Mouse (Mus musculus) cortical plate, adult 2 months (tissue): ENCODE measurements around the gene Zfp941. TPM values are rescaled to one million over a fixed set of nuclear protein-coding genes. Genes with fewer than 3 reads are reported as not detected.
"Not testable (repeated sequence)": the region's sequence is repeated elsewhere in the genome, so short reads cannot be mapped to it uniquely, and the experiment has no call there.

ENCODE experiments used
- H3K27ac ChIP-seq: fragments of 200-500 bp; 2 replicates; pipeline ENCODE4 v1.5.1; 2012; ENCODE audit warnings: low read length, control low read depth, inconsistent platforms; ENCODE audit not compliant: insufficient read depth
- H3K4me1 ChIP-seq: fragments of 200-500 bp; 2 replicates; pipeline ENCODE4 v1.6.1; 2011; ENCODE audit warnings: low read length; ENCODE audit not compliant: control insufficient read depth, insufficient read depth
- H3K4me3 ChIP-seq: fragments of 200-500 bp; 2 replicates; pipeline ENCODE4 v1.5.1; 2011; ENCODE audit warnings: mild to moderate bottlenecking, low read length, control low read depth; ENCODE audit not compliant: insufficient read depth
- CTCF ChIP-seq: fragments of 200-500 bp; IDR thresholded peaks from 2 replicates; pipeline ENCODE4 v1.5.1; 2011; ENCODE audit warnings: mild to moderate bottlenecking, control low read depth, low read length; ENCODE audit not compliant: insufficient read depth; ENCODE audit errors: extremely low read depth
- POLR2A ChIP-seq: fragments of 200-500 bp; IDR thresholded peaks from 2 replicates; pipeline ENCODE4 v1.6.1; 2011; ENCODE audit warnings: mild to moderate bottlenecking, low read length, control low read depth; ENCODE audit not compliant: insufficient read depth; ENCODE audit errors: extremely low read depth
- polyA plus RNA-seq: library from polyadenylated mRNA; depleted of rRNA; stranded (reverse); fragments of >200 nt; gene quantifications from 2 replicates; pipeline ENCODE4 v1.2.3, GENCODE M21; 2012; rRNA removed

Zfp941 gene
- polyA plus RNA-seq, 1 experiment: 17.5 TPM

GRCm38 (mm10) chr7:140793541-140793940 is 28.4 kb downstream of the Zfp941 start:
- Histone ChIP-seq H3K27ac (no peak overlapping the region), H3K4me1 (no peaks in the 10 kb centered on the region), H3K4me3 (no peak overlapping the region)
- TF ChIP-seq POLR2A (no peak), CTCF (no peak)

GRCm38 (mm10) chr7:140788053-140788435 is 33.9 kb downstream of the Zfp941 start:
- H3K4me3 ChIP-seq: no peak overlapping the region
- no peak for TF ChIP-seq CTCF
- TF ChIP-seq POLR2A: no peak
- H3K4me1 ChIP-seq: no peaks in the 10 kb centered on the region

DNA sequence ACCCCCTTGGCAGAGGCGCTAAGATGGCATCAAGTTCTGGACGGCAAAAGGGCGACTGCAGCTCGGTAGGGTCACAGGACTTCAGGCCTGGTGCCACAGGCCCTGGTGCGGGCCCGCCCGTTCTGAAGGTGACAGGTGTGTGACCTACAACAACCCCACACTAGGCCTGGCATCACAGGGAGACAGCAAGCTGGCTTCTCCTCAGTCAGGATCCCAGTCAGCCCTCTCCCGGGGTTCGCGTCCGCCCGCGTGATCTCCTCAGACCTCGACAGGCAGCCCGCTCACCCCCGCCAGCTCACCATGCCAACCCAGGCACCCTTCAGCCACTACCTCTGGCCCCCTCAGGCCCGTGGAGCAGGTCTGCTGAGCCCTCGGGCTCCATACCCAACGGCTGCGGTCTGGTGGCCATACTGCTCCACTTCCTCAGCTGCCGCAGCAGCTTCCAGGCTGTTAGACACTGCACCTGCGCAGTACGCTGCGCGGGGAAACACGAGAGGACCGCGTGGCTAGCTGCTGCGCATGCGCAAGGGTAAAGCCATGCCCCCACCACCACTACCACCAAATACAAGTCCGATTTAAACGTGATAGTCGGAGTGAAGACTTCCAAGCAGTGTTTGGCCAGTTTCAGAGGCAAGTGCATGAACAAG is 34.4 kb downstream of the Zfp941 start, which contains the start of gene Syce1:
TSS of gene Syce1 (minus strand) at position 447 of the 647 bp plus-strand sequence.
- TF ChIP-seq POLR2A (no peak), CTCF (no peak)

More at GRCm38 (mm10) chr7:140788053-140788435, 33.9 kb downstream of the Zfp941 start:
- H3K27ac ChIP-seq: no peak overlapping the region

GRCm38 (mm10) chr7:140780548-140780947 is 41.4 kb downstream of the Zfp941 start:
- Histone ChIP-seq H3K4me1 (no peaks in the 10 kb centered on the region), H3K27ac (no peak overlapping the region), H3K4me3 (no peak overlapping the region)
- no peak for TF ChIP-seq CTCF
- no peak for TF ChIP-seq POLR2A

More for the DNA sequence above, 34.4 kb downstream of the Zfp941 start, which contains the start of gene Syce1:
- Histone ChIP-seq H3K27ac (no peak within 1 kb of the TSS), H3K4me3 (no peak within 1 kb of the TSS), H3K4me1 (no peaks in the 10 kb centered on the region)

- no peaks in the 10 kb centered on the region for H3K4me1 ChIP-seq
- no peak for TF ChIP-seq POLR2A
- TF ChIP-seq CTCF: no peak
- H3K4me3 ChIP-seq: no peak overlapping the region
- no peak overlapping the region for H3K27ac ChIP-seq
These were observed 55.9 kb downstream of the Zfp941 start for GRCm38 (mm10) chr7:140765888-140766739.

GRCm38 (mm10) chr7:140765391-140765790 is 56.6 kb downstream of the Zfp941 start:
- H3K4me1 ChIP-seq, H3K27ac ChIP-seq, H3K4me3 ChIP-seq: not testable (repeated sequence)

GRCm38 (mm10) chr7:140763447-140764020 is 58.4 kb downstream of the Zfp941 start, which contains the start of gene Cyp2e1:
Cyp2e1 (plus strand) TSS chr7:140763739.
- TF ChIP-seq CTCF (no peak), POLR2A (no peak)
- Histone ChIP-seq H3K27ac (no peak within 1 kb of the TSS), H3K4me1 (no peaks in the 10 kb centered on the region), H3K4me3 (no peak within 1 kb of the TSS)

- no peak for TF ChIP-seq CTCF
- TF ChIP-seq POLR2A: no peak
- H3K4me3 ChIP-seq: no peak overlapping the region
- H3K4me1 ChIP-seq: no peaks in the 10 kb centered on the region
- no peak overlapping the region for H3K27ac ChIP-seq
These were observed 61.3 kb downstream of the Zfp941 start for GRCm38 (mm10) chr7:140760647-140761046.

Other genes starting within 250 kb of the Zfp941 start
- gene Olfr46, start 220.9 kb downstream of the Zfp941 start, polyA plus RNA-seq: 0.02 and 0.08 TPM in 2 replicates
- not detected in 2 replicates for gene Olfr61, start 193.2 kb downstream of the Zfp941 start, polyA plus RNA-seq
- not detected in 2 replicates for gene Olfr53, start 175.7 kb downstream of the Zfp941 start, polyA plus RNA-seq
- 0.04 and 0.11 TPM in 2 replicates for gene Olfr539, start 162.2 kb downstream of the Zfp941 start, polyA plus RNA-seq
- not detected in 2 replicates for gene Olfr45, start 140.2 kb downstream of the Zfp941 start, polyA plus RNA-seq
- not detected in 2 replicates for gene Olfr541, start 124.9 kb downstream of the Zfp941 start, polyA plus RNA-seq
- 0.15 and 0.23 TPM in 2 replicates for gene Cyp2e1, start 58.4 kb downstream of the Zfp941 start, polyA plus RNA-seq
- gene Syce1, start 34.3 kb downstream of the Zfp941 start, polyA plus RNA-seq: 0.74 and 1.0 TPM in 2 replicates
- 3.4 and 4.1 TPM in 2 replicates for gene Urah, start 12.8 kb upstream of the Zfp941 start, polyA plus RNA-seq
- not detected in 2 replicates for gene Scgb1c1, start 23.4 kb upstream of the Zfp941 start, polyA plus RNA-seq
- 0.32 and 0.46 TPM in 2 replicates for gene Odf3, start 25.6 kb upstream of the Zfp941 start, polyA plus RNA-seq
- gene Gm45785, start 34.2 kb upstream of the Zfp941 start, polyA plus RNA-seq: 0.19 and 0.46 TPM in 2 replicates
- 79.5 and 89.3 TPM in 2 replicates for gene Ric8a, start 34.8 kb upstream of the Zfp941 start, polyA plus RNA-seq
- 34.3 and 38.3 TPM in 2 replicates for gene Bet1l, start 35.4 kb upstream of the Zfp941 start, polyA plus RNA-seq
- 96.6 and 103 TPM in 2 replicates for gene Psmd13, start 59.8 kb upstream of the Zfp941 start, polyA plus RNA-seq
- 153 and 158 TPM in 2 replicates for gene Sirt3, start 60.1 kb upstream of the Zfp941 start, polyA plus RNA-seq
- 1.2 and 1.3 TPM in 2 replicates for gene Cox8b, start 78.3 kb upstream of the Zfp941 start, polyA plus RNA-seq
- 0.44 and 0.54 TPM in 2 replicates for gene Nlrp6, start 98.7 kb upstream of the Zfp941 start, polyA plus RNA-seq
- 8.0 and 8.5 TPM in 2 replicates for gene Pgghg, start 119.2 kb upstream of the Zfp941 start, polyA plus RNA-seq
- 0.15 TPM in 1 of 2 replicates, not detected in the other for gene Ifitm5, start 128.1 kb upstream of the Zfp941 start, polyA plus RNA-seq
- not detected in 2 replicates for gene Gm45717, start 133.8 kb upstream of the Zfp941 start, polyA plus RNA-seq
- 47.7 and 48.0 TPM in 2 replicates for gene Ifitm2, start 133.8 kb upstream of the Zfp941 start, polyA plus RNA-seq
- 22.0 and 28.5 TPM in 2 replicates for gene Ifitm1, start 145.0 kb upstream of the Zfp941 start, polyA plus RNA-seq
- gene Ifitm3, start 188.6 kb upstream of the Zfp941 start, polyA plus RNA-seq: 50.4 and 59.6 TPM in 2 replicates
- 0.74 and 1.3 TPM in 2 replicates for gene Ifitm6, start 195.7 kb upstream of the Zfp941 start, polyA plus RNA-seq
- not detected in 2 replicates for gene Gm17387, start 207.0 kb upstream of the Zfp941 start, polyA plus RNA-seq
- 109 and 125 TPM in 2 replicates for gene B4galnt4, start 238.9 kb upstream of the Zfp941 start, polyA plus RNA-seq